In genomic region chr5:58082230-58082629, GRCm38 (mm10) we compare ENCODE assay signal across 22 mouse cellular contexts.
"Had no signal": no experiment of that assay in that cellular context is flagged by ENCODE, and none has a peak within 500 bp of the region (broad histone marks: within the 10 kb centered on the region; RNA-seq: fewer than 3 reads in every experiment).

No protein-coding gene starts in this region.

- H3K27me3 ChIP-seq: limb, embryonic 12.5 days; limb, embryonic 15.5 days; midbrain, embryonic 12.5 days; midbrain, embryonic 15.5 days; neural tube, embryonic 12.5 days; neural tube, embryonic 15.5 days had no signal

- H3K4me1 ChIP-seq: limb, embryonic 12.5 days; limb, embryonic 15.5 days; midbrain, embryonic 12.5 days; midbrain, embryonic 15.5 days; neural tube, embryonic 12.5 days; neural tube, embryonic 15.5 days had no signal

- H3K27ac ChIP-seq: limb, embryonic 12.5 days; limb, embryonic 15.5 days; liver, embryonic 14.5 days; macrophage; midbrain, embryonic 12.5 days; midbrain, embryonic 15.5 days; neural tube, embryonic 12.5 days; neural tube, embryonic 15.5 days; stomach, postnatal 0 days had no signal

- H3K9me3 ChIP-seq: limb, embryonic 12.5 days; limb, embryonic 15.5 days; midbrain, embryonic 12.5 days; midbrain, embryonic 15.5 days; neural tube, embryonic 12.5 days; neural tube, embryonic 15.5 days had no signal

- H3K36me3 ChIP-seq: limb, embryonic 12.5 days; limb, embryonic 15.5 days; midbrain, embryonic 12.5 days; midbrain, embryonic 15.5 days; neural tube, embryonic 12.5 days; neural tube, embryonic 15.5 days had no signal

- DNase-seq: kidney, postnatal 10 days; kidney, postnatal 36 days; left cerebral cortex, postnatal 4 days; liver, postnatal 0 days; lung, embryonic 14.5 days; right cerebral cortex, adult 18-20 months; right cerebral cortex, postnatal 14 days; right cerebral cortex, postnatal 4 days; thymus, adult 2 months; thymus, postnatal 14 days; thymus, postnatal 4 days had no signal

- H3K9ac ChIP-seq: limb, embryonic 12.5 days; limb, embryonic 15.5 days; liver, embryonic 14.5 days; liver, postnatal 0 days; lung, embryonic 14.5 days; midbrain, embryonic 12.5 days; midbrain, embryonic 15.5 days; neural tube, embryonic 12.5 days; neural tube, embryonic 15.5 days had no signal

- H3K4me3 ChIP-seq: limb, embryonic 12.5 days; limb, embryonic 15.5 days; midbrain, embryonic 12.5 days; midbrain, embryonic 15.5 days; neural tube, embryonic 12.5 days; neural tube, embryonic 15.5 days had no signal

- ATAC-seq: liver, postnatal 0 days; lung, postnatal 0 days; midbrain, embryonic 15.5 days had no signal

- H3K4me2 ChIP-seq: limb, embryonic 12.5 days; limb, embryonic 15.5 days; liver, embryonic 11.5 days; lung, embryonic 14.5 days; midbrain, embryonic 12.5 days; midbrain, embryonic 15.5 days; neural tube, embryonic 12.5 days; neural tube, embryonic 15.5 days had no signal
